Comparison of ENCODE assay signal across 8 mouse cellular contexts in genomic region chr17:13659103-13659502, GRCm38 (mm10).
DNase-seq lines count a peak whose midpoint lies in the region; ATAC-seq and TF ChIP-seq lines count a peak whose summit lies in the region.

No protein-coding gene starts in this region.

- peak; percentile 45; the same call in 1 of the 2 replicates for TF ChIP-seq EP300 in heart, adult 2 months (IDR thresholded peaks at IDR 0.05; ENCODE audit: insufficient read depth, low read depth, low read length)

- no peak overlapping the region for H3K9ac ChIP-seq in heart, adult 2 months (ENCODE audit: low read depth, low read length)
- H3K9ac ChIP-seq in heart, embryonic 11.5 days (ENCODE audit: low read depth, low read length): no peak overlapping the region
- no peak overlapping the region for H3K9ac ChIP-seq in forebrain, embryonic 14.5 days (ENCODE audit: low read length)
- H3K9ac ChIP-seq in stomach, embryonic 16.5 days (ENCODE audit: low read length): no peak overlapping the region

- no peaks in the 10 kb centered on the region for H3K27me3 ChIP-seq in heart, adult 2 months (ENCODE audit: control insufficient read depth, insufficient read depth, low read length)
- H3K27me3 ChIP-seq in heart, embryonic 11.5 days (ENCODE audit: control insufficient read depth, insufficient read depth, low read length): no peaks in the 10 kb centered on the region
- no peaks in the 10 kb centered on the region for H3K27me3 ChIP-seq in forebrain, embryonic 14.5 days (replicated peaks; ENCODE audit: control insufficient read depth, insufficient read depth, low read length)
- H3K27me3 ChIP-seq in stomach, embryonic 16.5 days (ENCODE audit: control insufficient read depth, insufficient read depth, low read length): no peaks in the 10 kb centered on the region

- 0 out of 2 replicates have a peak, but pooled peaks have one; percentile 12 for TF ChIP-seq CTCF in heart, adult 2 months (IDR thresholded peaks at IDR 0.05)

- intact Hi-C loops in heart, adult 2 months (cut with DNase I): no loop called here
- intact Hi-C loops in left cerebral cortex, postnatal 4 days (cut with DNase I): no loop called here

- 0 out of 2 replicates have a peak, but pooled peaks have one; percentile 16 for TF ChIP-seq POLR2A in heart, adult 2 months (IDR thresholded peaks at IDR 0.05; ENCODE audit: insufficient read depth, low read depth, low read length)

- no peak overlapping the region for H3K4me3 ChIP-seq in heart, adult 2 months
- no peak overlapping the region for H3K4me3 ChIP-seq in heart, embryonic 11.5 days (ENCODE audit: low read depth, low read length)
- H3K4me3 ChIP-seq in forebrain, embryonic 14.5 days (ENCODE audit: low read depth, low read length): no peak overlapping the region
- no peak overlapping the region for H3K4me3 ChIP-seq in stomach, embryonic 16.5 days (replicated peaks; ENCODE audit: low read length)

- peaks cover 28% of the 10 kb centered on the region for H3K4me1 ChIP-seq in heart, adult 2 months (ENCODE audit: control insufficient read depth, insufficient read depth, low read length)
- H3K4me1 ChIP-seq in heart, embryonic 11.5 days (ENCODE audit: control insufficient read depth, insufficient read depth, low read length): peaks cover 23% of the 10 kb centered on the region
- peaks cover 29% of the 10 kb centered on the region for H3K4me1 ChIP-seq in forebrain, embryonic 14.5 days (ENCODE audit: control insufficient read depth, insufficient read depth, low read length)
- H3K4me1 ChIP-seq in stomach, embryonic 16.5 days (ENCODE audit: control insufficient read depth, insufficient read depth, low read length): peaks cover 10% of the 10 kb centered on the region

- H3K36me3 ChIP-seq in heart, adult 2 months (ENCODE audit: control insufficient read depth, insufficient read depth, low read length): no peaks in the 10 kb centered on the region
- H3K36me3 ChIP-seq in heart, embryonic 11.5 days (ENCODE audit: control insufficient read depth, insufficient read depth, low read length): no peaks in the 10 kb centered on the region
- H3K36me3 ChIP-seq in forebrain, embryonic 14.5 days (ENCODE audit: control insufficient read depth, insufficient read depth, low read length): no peaks in the 10 kb centered on the region
- H3K36me3 ChIP-seq in stomach, embryonic 16.5 days (ENCODE audit: control insufficient read depth, insufficient read depth, low read length): no peaks in the 10 kb centered on the region

- H3K9me3 ChIP-seq in heart, embryonic 11.5 days (replicated peaks; ENCODE audit: control insufficient read depth, low read length): no peaks in the 10 kb centered on the region
- no peaks in the 10 kb centered on the region for H3K9me3 ChIP-seq in forebrain, embryonic 14.5 days (replicated peaks; ENCODE audit: control insufficient read depth, low read length)
- no peaks in the 10 kb centered on the region for H3K9me3 ChIP-seq in stomach, embryonic 16.5 days (replicated peaks; ENCODE audit: control insufficient read depth, low read length)

- H3K79me2 ChIP-seq in heart, adult 2 months (replicated peaks; ENCODE audit: control insufficient read depth, insufficient read depth, low read length): no peaks in the 10 kb centered on the region

- DNase-seq in heart, adult 2 months: peak; percentile 72 to 78
- DNase-seq in forebrain, embryonic 14.5 days (ENCODE audit: low spot score): no peak
- peak; percentile 50 for DNase-seq in kidney, adult 11 months
- DNase-seq in left cerebral cortex, postnatal 4 days: no peak
- no peak for DNase-seq in urinary bladder, postnatal 10 days (ENCODE audit: low spot score)

- WGBS in heart, adult 2 months: 39% methylated on average over 8 of the region's 8 CpGs
- WGBS in heart, embryonic 11.5 days (ENCODE audit: insufficient replicate concordance): 46% methylated on average over 8 of the region's 8 CpGs
- 13% methylated on average over 8 of the region's 8 CpGs for WGBS in forebrain, embryonic 14.5 days
- 48% methylated on average over 8 of the region's 8 CpGs for whole genome bisulfite sequencing in stomach, embryonic 16.5 days

- H3K4me2 ChIP-seq in heart, embryonic 11.5 days: no peak overlapping the region
- no peak overlapping the region for H3K4me2 ChIP-seq in forebrain, embryonic 14.5 days (ENCODE audit: low read length)
- no peak overlapping the region for H3K4me2 ChIP-seq in stomach, embryonic 16.5 days (ENCODE audit: low read depth, low read length)

- H3K27ac ChIP-seq in heart, adult 2 months: peak overlapping the region; percentile 84
- no peak overlapping the region for H3K27ac ChIP-seq in heart, embryonic 11.5 days (ENCODE audit: low read depth, low read length)
- peak overlapping the region; percentile 45; the same call in 1 of the 2 replicates for H3K27ac ChIP-seq in forebrain, embryonic 14.5 days (ENCODE audit: low read depth, low read length)
- peak overlapping the region; percentile 57 for H3K27ac ChIP-seq in stomach, embryonic 16.5 days (ENCODE audit: low read length)

- ATAC-seq in heart, embryonic 11.5 days (replicated peaks; ENCODE audit: insufficient number of reproducible peaks, low FRiP score, low TSS enrichment): no peak
- ATAC-seq in forebrain, embryonic 14.5 days: no peak
- peak; percentile 76 for ATAC-seq in megakaryocyte progenitor cell, adult 5-6 weeks (replicated peaks; ENCODE audit: poor library complexity)
- 0 out of 2 replicates have a peak, but pooled peaks have one; percentile 18 for ATAC-seq in stomach, embryonic 16.5 days (ENCODE audit: insufficient read depth, low FRiP score)

Comparison
In these comparisons a context has a peak if more than half of its experiments do, and no peak if none do; other contexts are left out.
1. DNase-seq: peak in heart, adult 2 months (2 of 2) and kidney, adult 11 months (single experiment); none in forebrain, embryonic 14.5 days (single experiment), left cerebral cortex, postnatal 4 days (single experiment) and urinary bladder, postnatal 10 days (single experiment).
2. ATAC-seq: peak in megakaryocyte progenitor cell, adult 5-6 weeks (single experiment) and stomach, embryonic 16.5 days (single experiment); none in heart, embryonic 11.5 days (single experiment) and forebrain, embryonic 14.5 days (single experiment).